Mouse (Mus musculus): ENCODE measurements around the gene Ift80.

DNA sequence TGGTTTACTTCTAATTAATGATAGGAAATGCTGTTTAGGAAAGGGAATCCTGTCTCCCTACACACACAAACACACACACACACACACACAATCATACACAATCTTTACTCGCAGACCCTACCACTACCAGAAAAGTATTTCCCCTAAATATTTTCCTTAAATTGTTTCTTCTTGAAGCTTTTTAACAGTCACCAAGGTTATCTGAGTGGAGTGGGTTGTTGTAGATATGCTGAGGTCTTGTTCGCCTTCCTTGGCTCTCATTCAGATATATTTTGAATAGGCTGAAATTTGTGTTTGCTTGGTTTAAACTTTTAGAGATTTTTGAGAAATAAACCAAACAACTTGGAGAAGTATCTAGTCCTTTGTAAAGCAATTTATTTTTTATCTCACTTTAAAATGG, 4.5 kb upstream of the Ift80 start:
- no peak for TF ChIP-seq POLR2A (IDR thresholded peaks at IDR 0.05; ENCODE audit: low read depth, low read length)
- TF ChIP-seq ZC3H11A (IDR thresholded peaks at IDR 0.05; ENCODE audit: low read depth, low read length) = no peak
- TF ChIP-seq CTCF (conservative IDR thresholded peaks at IDR 0.05 in 1 of 2, IDR thresholded peaks at IDR 0.05 in 1 of 2; ENCODE audit: low read depth in 2 of 2, low read length in 2 of 2) = no peak
- TF ChIP-seq EP300 (IDR thresholded peaks at IDR 0.05; ENCODE audit: low read length) = no peak
- TF ChIP-seq RCOR1 (conservative IDR thresholded peaks at IDR 0.05; ENCODE audit: low read depth, low read length) = no peak
- no peak for TF ChIP-seq POLR2AphosphoS2 (IDR thresholded peaks at IDR 0.05; ENCODE audit: low read depth, low read length)
- no peak for TF ChIP-seq ZNF384 (IDR thresholded peaks at IDR 0.05; ENCODE audit: low read depth, low read length)
- TF ChIP-seq KAT2A (IDR thresholded peaks at IDR 0.05; ENCODE audit: insufficient replicate concordance, low read length) = no peak
- no peak for TF ChIP-seq SIN3A (IDR thresholded peaks at IDR 0.05; ENCODE audit: low read length)
- TF ChIP-seq BHLHE40 (IDR thresholded peaks at IDR 0.05; ENCODE audit: low read depth, low read length) = no peak
- TF ChIP-seq CHD2 (IDR thresholded peaks at IDR 0.05; ENCODE audit: low read length) = no peak
- TF ChIP-seq IRF4 (IDR thresholded peaks at IDR 0.05; ENCODE audit: low read depth, low read length) = no peak
- no peak for TF ChIP-seq ZKSCAN1 (IDR thresholded peaks at IDR 0.05; ENCODE audit: borderline replicate concordance, low read depth, low read length)
